Mouse (Mus musculus): Measurements from ENCODE around the gene Kiss1.

- no peak for TF ChIP-seq EP300 (optimal IDR thresholded peaks at IDR 0.05)
- peak; percentile 26; the same call in 1 of the 2 replicates for TF ChIP-seq CTCF (IDR thresholded peaks at IDR 0.05; ENCODE audit: low read depth)
Observed at GRCm38 (mm10) chr1:133316577-133316976, 5.1 kb upstream of the Kiss1 start.

Data from stomach, postnatal 0 days (tissue).